Mouse (Mus musculus): ENCODE data around the gene Gstk1. TPM values are rescaled to one million over a fixed set of nuclear protein-coding genes. Genes with fewer than 3 reads are reported as not detected.

Gene Gstk1
- polyA plus RNA-seq (2014; fragmentation: Illumina TruSeq; extraction: RNeasy Lipid Tissue Mini Kit (QIAGEN cat#74804); ENCODE audit: low replicate concordance): 48.8 TPM

DNA sequence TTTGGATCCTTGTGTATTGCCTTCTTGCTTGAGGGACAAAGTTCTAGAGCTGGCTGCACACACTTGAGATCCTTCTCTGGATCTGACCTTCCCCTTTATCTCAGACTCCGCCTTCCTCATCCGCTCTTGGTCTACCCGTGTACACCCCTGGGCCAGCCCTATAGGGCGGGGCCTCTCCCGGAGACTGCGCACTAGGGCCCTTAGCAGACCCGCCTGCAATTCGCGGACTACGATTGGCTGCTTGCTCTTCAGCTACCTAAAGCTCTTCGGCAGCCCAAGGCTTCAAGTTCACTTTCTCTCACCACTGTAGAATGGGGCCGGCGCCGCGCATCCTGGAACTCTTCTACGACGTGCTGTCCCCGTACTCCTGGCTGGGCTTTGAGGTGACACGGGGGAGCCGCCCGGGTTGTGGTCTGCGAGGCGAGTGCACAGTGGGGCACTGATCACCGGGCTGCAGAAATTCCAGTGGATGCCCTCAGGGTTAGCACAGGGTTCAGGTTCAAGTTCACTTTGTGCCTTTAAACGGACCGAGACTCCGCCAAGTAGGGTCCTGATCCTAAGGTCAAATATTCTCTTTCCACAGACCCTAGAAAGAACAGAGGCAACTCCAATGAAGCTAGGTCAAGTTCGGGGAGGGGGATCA, at the start of gene Gstk1:
TSS of gene Gstk1 (plus strand) at position 225 of the 643 bp plus-strand sequence.

DNA sequence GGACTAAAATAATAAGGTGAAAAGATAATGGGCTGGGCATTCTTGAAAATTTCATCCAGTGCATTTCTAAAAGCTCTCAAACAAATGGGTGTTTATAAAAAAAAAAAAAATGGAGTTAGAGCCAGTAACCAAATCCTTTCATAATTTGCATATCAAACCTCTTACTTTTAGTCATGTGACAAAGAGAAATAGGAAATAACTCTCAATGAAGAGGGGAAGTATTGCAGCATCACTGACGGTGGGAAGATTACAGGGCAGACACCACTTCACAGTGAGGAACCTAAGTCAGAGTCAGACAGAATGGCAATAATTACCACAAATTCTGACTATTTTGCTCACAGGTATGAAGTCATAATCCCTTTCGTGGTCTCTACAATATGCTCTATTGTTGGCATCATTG, 30.7 kb upstream of the Gstk1 start, which contains the start of gene Tas2r144:
TSS of gene Tas2r144 (plus strand) at position 301 of the 400 bp plus-strand sequence.

DNA sequence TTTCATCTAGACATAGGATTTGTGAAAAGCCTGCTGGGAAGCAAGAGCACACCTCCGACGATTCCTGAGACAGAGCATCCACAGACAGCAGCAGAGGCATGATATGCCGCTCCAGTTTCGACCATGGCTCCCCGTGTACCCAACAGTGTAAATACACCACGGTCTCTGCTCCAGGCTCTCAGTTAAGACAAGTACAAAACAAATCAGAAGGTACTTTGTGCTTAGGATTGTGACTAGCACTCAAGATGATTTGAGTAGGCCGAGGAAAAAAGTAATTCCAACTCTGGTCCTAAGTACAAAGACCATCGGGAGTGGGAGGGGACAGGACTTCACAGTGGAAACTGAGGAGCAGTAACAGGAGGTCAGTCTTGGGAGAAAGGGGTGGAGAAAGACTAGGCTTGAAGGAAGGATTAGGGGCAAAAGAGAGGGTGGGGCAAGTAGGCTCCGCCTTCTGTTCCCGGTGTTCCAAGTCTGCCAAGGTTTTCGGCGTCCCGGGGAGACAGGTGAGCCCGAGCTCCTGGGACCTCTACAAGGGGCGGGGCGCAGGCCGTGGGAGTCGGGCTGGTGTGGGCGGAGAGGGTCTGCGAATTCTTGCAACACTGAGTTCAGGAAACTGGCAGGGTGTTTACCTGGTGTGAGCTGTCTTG, 15.9 kb downstream of the Gstk1 start, which contains the start of gene Tmem139:
TSS of gene Tmem139 (plus strand) at position 447 of the 647 bp plus-strand sequence.

DNA sequence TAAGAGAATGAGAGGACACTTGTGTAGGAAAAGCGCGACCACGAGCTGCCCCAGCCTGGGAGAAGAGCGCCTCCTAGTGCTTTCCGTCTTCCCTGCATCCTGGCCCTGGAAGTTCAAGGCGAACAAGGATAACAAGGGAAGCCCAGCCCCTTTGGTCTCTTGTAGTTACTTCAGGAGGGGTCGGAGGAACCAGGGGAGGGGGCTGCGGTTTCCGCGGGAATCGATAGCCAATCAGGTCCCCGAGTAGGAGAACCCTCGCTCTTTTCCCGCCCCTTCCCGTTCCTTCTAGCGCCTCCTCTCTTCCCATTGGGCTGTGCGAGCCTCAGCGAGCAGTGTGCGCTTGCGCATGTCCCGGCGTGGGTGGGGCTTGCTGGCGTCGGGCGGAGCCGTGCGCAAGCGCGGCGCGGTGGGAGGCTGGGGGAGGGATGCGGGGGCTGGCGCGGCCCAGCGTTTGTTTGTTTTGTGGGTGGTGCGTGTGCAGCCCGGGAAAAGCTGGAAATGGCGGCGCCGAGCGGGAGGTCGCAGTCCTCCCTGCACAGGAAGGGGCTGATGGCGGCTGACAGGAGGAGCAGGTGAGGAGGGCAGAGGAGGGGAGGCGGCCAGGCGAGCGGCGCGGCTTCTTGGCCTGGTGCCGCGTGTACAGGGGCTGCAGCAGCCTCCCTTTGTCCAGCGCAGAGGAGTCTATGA, 19.0 kb downstream of the Gstk1 start, which contains the start of gene Casp2:
TSS of gene Casp2 (plus strand) at position 360 of the 687 bp plus-strand sequence.

DNA sequence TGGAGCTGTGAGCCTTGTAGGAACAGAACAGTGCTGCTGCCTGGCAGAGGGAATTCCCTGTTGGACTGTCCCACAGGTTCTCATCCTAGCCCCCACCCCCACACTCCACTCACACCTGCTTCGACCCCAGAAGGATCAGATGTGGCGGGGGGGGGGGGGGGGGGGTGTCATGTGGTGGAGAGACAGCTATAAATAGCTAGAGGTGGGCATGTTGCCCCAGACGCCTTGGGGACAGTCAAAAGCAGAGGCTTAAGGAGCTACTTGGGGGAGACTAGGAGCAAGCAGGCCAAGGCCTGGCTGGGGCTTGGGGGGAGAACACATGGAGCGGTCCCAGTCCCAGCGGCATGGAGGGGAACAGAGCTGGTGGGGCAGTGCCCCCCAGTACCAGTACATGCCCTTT, 40.7 kb downstream of the Gstk1 start, which contains the start of gene Clcn1:
TSS of gene Clcn1 (plus strand) at position 238 of the 400 bp plus-strand sequence.

Other genes starting within 250 kb of the Gstk1 start
- not detected for gene Sva, start 207.5 kb upstream of the Gstk1 start, polyA plus RNA-seq (2014; fragmentation: Illumina TruSeq; extraction: RNeasy Lipid Tissue Mini Kit (QIAGEN cat#74804); ENCODE audit: low replicate concordance)
- not detected for gene Tas2r139, start 105.0 kb upstream of the Gstk1 start, polyA plus RNA-seq (2014; fragmentation: Illumina TruSeq; extraction: RNeasy Lipid Tissue Mini Kit (QIAGEN cat#74804); ENCODE audit: low replicate concordance)
- not detected for gene Tas2r144, start 30.6 kb upstream of the Gstk1 start, polyA plus RNA-seq (2014; fragmentation: Illumina TruSeq; extraction: RNeasy Lipid Tissue Mini Kit (QIAGEN cat#74804); ENCODE audit: low replicate concordance)
- gene Tmem139, start 16.0 kb downstream of the Gstk1 start, polyA plus RNA-seq (2014; fragmentation: Illumina TruSeq; extraction: RNeasy Lipid Tissue Mini Kit (QIAGEN cat#74804); ENCODE audit: low replicate concordance): 54.1 TPM
- 67.1 TPM for gene Casp2, start 19.1 kb downstream of the Gstk1 start, polyA plus RNA-seq (2014; fragmentation: Illumina TruSeq; extraction: RNeasy Lipid Tissue Mini Kit (QIAGEN cat#74804); ENCODE audit: low replicate concordance)
- 0.15 TPM for gene Clcn1, start 40.8 kb downstream of the Gstk1 start, polyA plus RNA-seq (2014; fragmentation: Illumina TruSeq; extraction: RNeasy Lipid Tissue Mini Kit (QIAGEN cat#74804); ENCODE audit: low replicate concordance)
- gene Fam131b, start 78.7 kb downstream of the Gstk1 start, polyA plus RNA-seq (2014; fragmentation: Illumina TruSeq; extraction: RNeasy Lipid Tissue Mini Kit (QIAGEN cat#74804); ENCODE audit: low replicate concordance): 0.15 TPM
- 0.85 TPM for gene Zyx, start 103.7 kb downstream of the Gstk1 start, polyA plus RNA-seq (2014; fragmentation: Illumina TruSeq; extraction: RNeasy Lipid Tissue Mini Kit (QIAGEN cat#74804); ENCODE audit: low replicate concordance)
- 7.2 TPM for gene Epha1, start 127.3 kb downstream of the Gstk1 start, polyA plus RNA-seq (2014; fragmentation: Illumina TruSeq; extraction: RNeasy Lipid Tissue Mini Kit (QIAGEN cat#74804); ENCODE audit: low replicate concordance)
- gene Tas2r143, start 154.3 kb downstream of the Gstk1 start, polyA plus RNA-seq (2014; fragmentation: Illumina TruSeq; extraction: RNeasy Lipid Tissue Mini Kit (QIAGEN cat#74804); ENCODE audit: low replicate concordance): not detected
- not detected for gene Tas2r135, start 159.5 kb downstream of the Gstk1 start, polyA plus RNA-seq (2014; fragmentation: Illumina TruSeq; extraction: RNeasy Lipid Tissue Mini Kit (QIAGEN cat#74804); ENCODE audit: low replicate concordance)
- gene Tas2r126, start 188.6 kb downstream of the Gstk1 start, polyA plus RNA-seq (2014; fragmentation: Illumina TruSeq; extraction: RNeasy Lipid Tissue Mini Kit (QIAGEN cat#74804); ENCODE audit: low replicate concordance): not detected
- gene Olfr458, start 219.3 kb downstream of the Gstk1 start, polyA plus RNA-seq (2014; fragmentation: Illumina TruSeq; extraction: RNeasy Lipid Tissue Mini Kit (QIAGEN cat#74804); ENCODE audit: low replicate concordance): not detected
- gene Olfr457, start 230.4 kb downstream of the Gstk1 start, polyA plus RNA-seq (2014; fragmentation: Illumina TruSeq; extraction: RNeasy Lipid Tissue Mini Kit (QIAGEN cat#74804); ENCODE audit: low replicate concordance): not detected
- not detected for gene Olfr456, start 241.3 kb downstream of the Gstk1 start, polyA plus RNA-seq (2014; fragmentation: Illumina TruSeq; extraction: RNeasy Lipid Tissue Mini Kit (QIAGEN cat#74804); ENCODE audit: low replicate concordance)